Mouse (Mus musculus) myocyte (in vitro differentiated cells): ENCODE measurements around the gene S100a13. TPM values are rescaled to one million over a fixed set of nuclear protein-coding genes. Genes with fewer than 3 reads are reported as not detected.

ENCODE experiments used
- H3K27me3 ChIP-seq: one replicate; pipeline ENCODE4 v1.6.1; 2011; ENCODE audit not compliant: control insufficient read depth, insufficient read depth, insufficient read length
- H3K36me3 ChIP-seq: one replicate; pipeline ENCODE4 v1.6.1; 2011; ENCODE audit not compliant: control insufficient read depth, insufficient read depth
- H3K4me2 ChIP-seq: one replicate; pipeline ENCODE4 v1.6.1; 2011; ENCODE audit warnings: low read depth, control low read depth
- H3K4me3 ChIP-seq: one replicate; pipeline ENCODE4 v1.5.1; 2011; ENCODE audit warnings: mild to moderate bottlenecking, control low read depth, moderate library complexity
- H3K79me2 ChIP-seq: one replicate; pipeline ENCODE4 v1.6.1; 2011; ENCODE audit not compliant: control insufficient read depth, insufficient read depth
- H3ac ChIP-seq: one replicate; pipeline ENCODE4 v1.6.1; 2011; ENCODE audit not compliant: control insufficient read depth, insufficient read length
- CEBPB ChIP-seq: IDR thresholded peaks from 2 replicates; pipeline ENCODE4 v1.6.1; 2011; ENCODE audit warnings: mild to moderate bottlenecking, moderate library complexity; ENCODE audit not compliant: poor library complexity, insufficient read depth, severe bottlenecking
- E2F4 ChIP-seq: IDR thresholded peaks from one replicate; pipeline ENCODE4 v1.6.1; 2011; ENCODE audit warnings: mild to moderate bottlenecking, control low read depth, moderate library complexity; ENCODE audit not compliant: insufficient read depth
- MAX ChIP-seq: IDR thresholded peaks from one replicate; pipeline ENCODE4 v1.6.1; 2011; ENCODE audit warnings: low read depth, mild to moderate bottlenecking, control low read depth
- MYOD1 ChIP-seq, 3 experiments: IDR thresholded peaks; one replicate each; pipeline ENCODE4 v1.6.1; 2011; ENCODE audit warnings: control low read depth in 2 of 3, low read depth in 2 of 3, mild to moderate bottlenecking in 2 of 3, moderate library complexity in 1 of 3; ENCODE audit not compliant: insufficient read length in 2 of 3, control insufficient read depth in 1 of 3
- MYOG ChIP-seq, 3 experiments: IDR thresholded peaks; one replicate each; pipeline ENCODE4 v1.6.1; 2011; ENCODE audit warnings: control low read depth in 2 of 3, low read depth in 2 of 3, mild to moderate bottlenecking in 2 of 3; ENCODE audit not compliant: insufficient read length in 2 of 3, control insufficient read depth in 1 of 3, insufficient read depth in 1 of 3
- POLR2A ChIP-seq: IDR thresholded peaks from one replicate; pipeline ENCODE4 v1.6.1; 2011; ENCODE audit warnings: low read depth, mild to moderate bottlenecking, control low read depth, moderate library complexity; ENCODE audit not compliant: insufficient read length
- POLR2AphosphoS2 ChIP-seq: IDR thresholded peaks from one replicate; pipeline ENCODE4 v1.6.1; 2011; ENCODE audit warnings: low read depth, control low read depth; ENCODE audit not compliant: insufficient read length
- REST ChIP-seq: IDR thresholded peaks from one replicate; pipeline ENCODE4 v1.6.1; 2011; ENCODE audit warnings: mild to moderate bottlenecking, control low read depth, moderate library complexity; ENCODE audit not compliant: insufficient read depth, insufficient read length
- SRF ChIP-seq: IDR thresholded peaks from one replicate; pipeline ENCODE4 v1.6.1; 2011; ENCODE audit warnings: low read depth; ENCODE audit not compliant: control insufficient read depth, insufficient read length
- TCF12 ChIP-seq: IDR thresholded peaks from one replicate; pipeline ENCODE4 v1.6.1; 2011; ENCODE audit warnings: mild to moderate bottlenecking, control low read depth; ENCODE audit not compliant: poor library complexity, insufficient read depth, severe bottlenecking
- TCF3 ChIP-seq: IDR thresholded peaks from one replicate; pipeline ENCODE4 v1.6.1; 2011; ENCODE audit warnings: low read depth, control low read depth; ENCODE audit not compliant: insufficient read length
- USF1 ChIP-seq: IDR thresholded peaks from one replicate; pipeline ENCODE4 v1.6.1; 2011; ENCODE audit warnings: low read depth, mild to moderate bottlenecking, control low read depth, moderate library complexity
- polyA plus RNA-seq: library from polyadenylated mRNA; unstranded; fragments of >200 nt; fragmentation: generic; extraction: Trizol; gene quantifications from one replicate; pipeline ENCODE4 v1.2.1, GENCODE M21; 2012; ENCODE audit warnings: missing spikeins

The S100a13 gene
- polyA plus RNA-seq, 1 experiment: 106 TPM

GRCm38 (mm10) chr3:90506362-90506761 lies 7.9 kb upstream of the S100a13 start:
- Histone ChIP-seq H3K36me3 (peaks cover 64% of the 10 kb centered on the region), H3K79me2 (peaks cover 61% of the 10 kb centered on the region), H3K4me2 (no peak overlapping the region), H3K4me3 (no peak overlapping the region), H3ac (no peak overlapping the region), H3K27me3 (no peaks in the 10 kb centered on the region)
- TF ChIP-seq TCF3 (no peak), MYOD1 (IDR thresholded peaks at IDR 0.05; ENCODE audit: control insufficient read depth in 1 of 3, insufficient read length in 2 of 3, low read depth in 2 of 3) (no peak), MAX (no peak), E2F4 (no peak), TCF12 (no peak), REST (no peak)

GRCm38 (mm10) chr3:90508287-90508949 lies 5.8 kb upstream of the S100a13 start:
- H3K4me2 ChIP-seq: peak overlapping the region; percentile 89
- H3K27me3 ChIP-seq: no peaks in the 10 kb centered on the region
- H3K36me3 ChIP-seq: peaks cover 43% of the 10 kb centered on the region
- peak overlapping the region; percentile 65 for H3ac ChIP-seq
- TF ChIP-seq TCF3 (no peak), POLR2A (no peak), E2F4 (no peak), TCF12 (no peak), MAX (no peak), USF1 (no peak), MYOG (IDR thresholded peaks at IDR 0.05; ENCODE audit: control insufficient read depth in 1 of 3, insufficient read depth in 1 of 3, insufficient read length in 2 of 3, low read depth in 2 of 3) (no peak), MYOD1 (IDR thresholded peaks at IDR 0.05; ENCODE audit: control insufficient read depth in 1 of 3, insufficient read length in 2 of 3, low read depth in 2 of 3) (no peak), POLR2AphosphoS2 (no peak), SRF (no peak), CEBPB (no peak), REST (no peak)
- peaks cover 56% of the 10 kb centered on the region for H3K79me2 ChIP-seq
- peak overlapping the region; percentile 91 for H3K4me3 ChIP-seq

- peak within 1 kb of the TSS; percentile 65 for H3ac ChIP-seq
- peaks cover 49% of the 10 kb centered on the region for H3K79me2 ChIP-seq
- H3K36me3 ChIP-seq: peaks cover 36% of the 10 kb centered on the region
- H3K4me2 ChIP-seq: peak within 1 kb of the TSS; percentile 92
- H3K27me3 ChIP-seq: no peaks in the 10 kb centered on the region
- TF ChIP-seq SRF: peak; percentile 58
- TF ChIP-seq TCF12: no peak
- no peak for TF ChIP-seq USF1
- peak; percentile 97 for TF ChIP-seq POLR2AphosphoS2
- no peak for TF ChIP-seq CEBPB
- TF ChIP-seq POLR2A: peak; percentile 76
- TF ChIP-seq MYOD1 (IDR thresholded peaks at IDR 0.05; ENCODE audit: control insufficient read depth in 1 of 3, insufficient read length in 2 of 3, low read depth in 2 of 3): peak in 1 of 3 experiments; percentile 15
- TF ChIP-seq REST: no peak
- peak in 1 of 3 experiments; percentile 62 for TF ChIP-seq MYOG (IDR thresholded peaks at IDR 0.05; ENCODE audit: control insufficient read depth in 1 of 3, insufficient read depth in 1 of 3, insufficient read length in 2 of 3, low read depth in 2 of 3)
- TF ChIP-seq MAX: no peak
- peak; percentile 38 for TF ChIP-seq E2F4
- TF ChIP-seq TCF3: no peak
- peak within 1 kb of the TSS; percentile 91 for H3K4me3 ChIP-seq
Observed at GRCm38 (mm10) chr3:90508950-90509746, 5.1 kb upstream of the S100a13 start, which contains the start of gene Chtop. TSS of gene Chtop (minus strand) at chr3:90509498.

GRCm38 (mm10) chr3:90509747-90510123 lies 4.5 kb upstream of the S100a13 start:
- Histone ChIP-seq H3K36me3 (peaks cover 30% of the 10 kb centered on the region), H3K4me3 (peak overlapping the region; percentile 91), H3K4me2 (peak overlapping the region; percentile 92), H3ac (peak overlapping the region; percentile 65), H3K79me2 (peaks cover 43% of the 10 kb centered on the region), H3K27me3 (no peaks in the 10 kb centered on the region)
- no peak for TF ChIP-seq SRF
- no peak for TF ChIP-seq E2F4
- no peak for TF ChIP-seq TCF3
- no peak for TF ChIP-seq MYOG (IDR thresholded peaks at IDR 0.05; ENCODE audit: control insufficient read depth in 1 of 3, insufficient read depth in 1 of 3, insufficient read length in 2 of 3, low read depth in 2 of 3)
- no peak for TF ChIP-seq MYOD1 (IDR thresholded peaks at IDR 0.05; ENCODE audit: control insufficient read depth in 1 of 3, insufficient read length in 2 of 3, low read depth in 2 of 3)
- TF ChIP-seq POLR2AphosphoS2: no peak
